Mouse (Mus musculus) E14TG2a.4 (cell line): ENCODE data around the gene Rere.
"Not testable (repeated sequence)": the region's sequence is repeated elsewhere in the genome, so short reads cannot be mapped to it uniquely, and the experiment has no call there.

ENCODE experiments used
- H3K27me3 ChIP-seq: 2 replicates; pipeline ENCODE4 v1.6.1; 2014; ENCODE audit warnings: low read length, control low read depth; ENCODE audit not compliant: insufficient read depth
- H3K36me3 ChIP-seq: 2 replicates; pipeline ENCODE4 v1.6.1; 2014; ENCODE audit warnings: low read length, control low read depth; ENCODE audit not compliant: insufficient read depth
- H3K4me1 ChIP-seq: replicated peaks from 2 replicates; pipeline ENCODE4 v1.6.1; 2014; ENCODE audit warnings: low read depth, low read length, control low read depth
- H3K4me3 ChIP-seq: replicated peaks from 2 replicates; pipeline ENCODE4 v1.5.1; 2014; ENCODE audit warnings: mild to moderate bottlenecking, low read length
- H3K9me3 ChIP-seq: 2 replicates; pipeline ENCODE4 v1.6.1; 2014; ENCODE audit warnings: low read length, control low read depth
- CTCF ChIP-seq: conservative IDR thresholded peaks from 2 replicates; pipeline ENCODE4 v1.5.1; 2014; ENCODE audit warnings: low read length
- NANOG ChIP-seq: IDR thresholded peaks from 2 replicates; pipeline ENCODE4 v1.6.1; 2014; ENCODE audit warnings: borderline replicate concordance, low read length, mixed read lengths
- POU5F1 ChIP-seq: IDR thresholded peaks from 2 replicates; pipeline ENCODE4 v1.6.1; 2014; ENCODE audit warnings: low read length, borderline replicate concordance

Gene Rere

DNA sequence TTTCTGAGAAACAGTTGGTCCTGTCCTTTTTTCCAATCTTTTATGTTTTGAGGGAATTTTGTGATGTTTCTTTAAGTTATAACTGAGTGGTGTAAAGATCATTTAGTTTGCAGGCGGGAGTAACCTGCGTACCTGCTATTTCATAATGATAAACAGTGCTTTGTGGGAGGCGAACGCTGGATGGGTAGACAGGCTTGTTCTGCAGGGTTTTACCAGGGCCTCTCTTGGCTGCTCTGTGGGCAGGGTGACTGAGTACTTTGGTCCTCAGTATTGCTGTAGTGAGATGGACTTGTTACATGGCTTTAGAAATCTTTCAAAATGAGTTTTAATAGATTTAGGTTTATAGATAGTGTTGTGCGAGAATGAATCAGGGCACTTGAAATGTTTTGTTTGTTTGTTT lies 205.7 kb downstream of the Rere start:
- no peak overlapping the region for H3K4me3 ChIP-seq
- no peaks in the 10 kb centered on the region for H3K9me3 ChIP-seq
- H3K27me3 ChIP-seq: no peaks in the 10 kb centered on the region
- peaks cover 28% of the 10 kb centered on the region for H3K4me1 ChIP-seq
- H3K36me3 ChIP-seq: peaks cover 12% of the 10 kb centered on the region
- TF ChIP-seq POU5F1: no peak
- no peak for TF ChIP-seq CTCF
- TF ChIP-seq NANOG: no peak

DNA sequence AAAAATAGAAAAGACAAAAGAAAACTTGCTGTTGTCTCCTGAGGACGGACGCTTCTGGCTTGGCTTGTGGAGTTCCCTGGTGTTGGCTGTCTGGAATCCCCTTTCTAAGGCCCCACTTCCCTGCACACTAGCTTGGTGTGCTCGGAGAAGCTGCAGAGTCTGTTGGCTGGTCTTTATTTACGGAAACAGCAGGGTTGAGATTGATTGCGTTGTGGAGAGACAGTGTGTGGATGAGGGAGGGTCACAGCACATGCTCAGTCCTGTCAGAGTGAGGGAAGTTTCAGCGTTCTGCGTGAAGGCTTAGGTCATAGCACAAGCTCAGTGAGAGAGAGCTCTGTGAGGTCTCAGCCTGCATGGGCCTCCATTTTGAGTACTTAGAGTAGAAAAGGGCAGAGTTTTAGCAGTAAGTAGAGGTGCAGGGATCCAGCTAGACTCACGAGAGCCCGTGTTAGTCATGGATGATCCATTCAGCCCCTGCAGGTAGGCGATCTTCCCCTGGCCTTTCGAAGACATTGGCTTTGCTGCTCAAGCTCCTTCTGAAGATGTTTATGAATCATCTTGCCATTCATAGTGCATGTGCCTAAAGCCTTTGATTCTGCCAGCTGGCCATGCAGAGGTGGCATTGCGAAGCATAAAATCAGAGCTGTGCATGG lies 206.8 kb downstream of the Rere start:
- Histone ChIP-seq H3K4me1 (peaks cover 31% of the 10 kb centered on the region), H3K27me3 (no peaks in the 10 kb centered on the region), H3K4me3 (no peak overlapping the region), H3K9me3 (no peaks in the 10 kb centered on the region), H3K36me3 (peaks cover 15% of the 10 kb centered on the region; the same call in 1 of the 2 replicates)
- TF ChIP-seq POU5F1: no peak
- no peak for TF ChIP-seq NANOG
- TF ChIP-seq CTCF: no peak

DNA sequence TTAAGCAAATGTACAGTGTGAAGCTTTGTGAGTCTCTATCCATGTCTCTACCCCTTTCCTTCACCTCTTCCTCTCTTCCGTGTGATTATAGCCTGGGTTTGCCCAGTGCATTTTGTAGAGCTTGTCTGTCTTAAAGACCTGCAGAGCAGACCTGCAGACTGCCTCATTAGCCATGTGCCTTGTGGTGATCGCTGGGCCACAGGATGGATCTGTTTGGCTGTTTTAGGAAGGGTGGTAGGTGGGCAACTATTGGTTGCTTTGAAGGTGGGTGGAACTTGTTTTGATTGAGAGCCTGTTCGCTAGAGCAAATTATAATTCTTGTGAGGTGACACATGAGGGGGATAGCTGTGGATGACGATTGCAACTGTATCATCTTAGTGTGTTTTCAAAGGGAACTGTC lies 207.3 kb downstream of the Rere start:
- peaks cover 20% of the 10 kb centered on the region; the same call in 1 of the 2 replicates for H3K36me3 ChIP-seq
- H3K9me3 ChIP-seq: no peaks in the 10 kb centered on the region
- H3K27me3 ChIP-seq: no peaks in the 10 kb centered on the region
- H3K4me1 ChIP-seq: peaks cover 31% of the 10 kb centered on the region
- H3K4me3 ChIP-seq: no peak overlapping the region
- TF ChIP-seq POU5F1 (no peak), CTCF (no peak)

DNA sequence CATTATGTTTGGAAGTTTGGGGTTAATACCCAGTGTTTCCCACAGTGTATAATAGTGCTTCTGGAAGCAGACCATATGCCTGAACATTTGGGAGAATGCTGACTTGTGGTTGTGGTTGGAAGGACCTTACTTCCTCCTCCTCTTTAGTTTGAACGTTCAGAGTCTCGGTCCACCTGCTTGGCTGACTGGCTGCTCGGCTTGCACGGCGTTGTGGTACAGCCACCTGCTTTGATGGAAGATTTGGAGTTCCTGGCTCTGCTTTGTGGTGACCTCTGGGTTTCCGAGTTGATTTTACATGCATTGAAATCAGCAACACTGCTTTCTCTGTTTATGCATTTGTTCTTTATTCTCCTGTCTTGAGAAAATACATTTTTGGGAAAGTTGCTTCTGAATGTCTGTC lies 208.6 kb downstream of the Rere start:
- no peak overlapping the region for H3K4me3 ChIP-seq
- TF ChIP-seq CTCF: no peak
- TF ChIP-seq POU5F1: no peak
- H3K4me1 ChIP-seq: peaks cover 23% of the 10 kb centered on the region
- H3K9me3 ChIP-seq: no peaks in the 10 kb centered on the region
- no peaks in the 10 kb centered on the region for H3K27me3 ChIP-seq
- H3K36me3 ChIP-seq: peaks cover 22% of the 10 kb centered on the region

DNA sequence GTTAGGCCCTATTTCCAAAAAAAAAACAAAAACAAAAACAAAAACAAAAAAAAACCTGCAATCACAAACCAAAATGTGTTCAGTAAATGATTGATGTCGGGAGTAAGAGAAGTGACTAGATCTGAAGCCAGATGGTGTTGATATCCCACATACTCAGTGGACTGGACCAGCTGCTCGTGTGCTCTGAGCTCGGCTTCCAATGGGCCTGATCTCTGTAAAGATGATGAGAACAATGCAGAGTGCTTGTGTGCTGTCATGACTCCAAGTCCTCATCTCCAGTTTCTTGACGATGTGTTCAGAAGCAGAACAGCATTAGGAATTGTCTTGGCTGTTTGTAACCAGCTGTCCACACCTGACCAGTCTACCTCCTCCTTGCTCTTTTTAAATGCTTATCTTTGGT lies 210.3 kb downstream of the Rere start:
- no peak overlapping the region for H3K4me3 ChIP-seq
- no peak for TF ChIP-seq NANOG
- no peak for TF ChIP-seq CTCF
- no peak for TF ChIP-seq POU5F1

DNA sequence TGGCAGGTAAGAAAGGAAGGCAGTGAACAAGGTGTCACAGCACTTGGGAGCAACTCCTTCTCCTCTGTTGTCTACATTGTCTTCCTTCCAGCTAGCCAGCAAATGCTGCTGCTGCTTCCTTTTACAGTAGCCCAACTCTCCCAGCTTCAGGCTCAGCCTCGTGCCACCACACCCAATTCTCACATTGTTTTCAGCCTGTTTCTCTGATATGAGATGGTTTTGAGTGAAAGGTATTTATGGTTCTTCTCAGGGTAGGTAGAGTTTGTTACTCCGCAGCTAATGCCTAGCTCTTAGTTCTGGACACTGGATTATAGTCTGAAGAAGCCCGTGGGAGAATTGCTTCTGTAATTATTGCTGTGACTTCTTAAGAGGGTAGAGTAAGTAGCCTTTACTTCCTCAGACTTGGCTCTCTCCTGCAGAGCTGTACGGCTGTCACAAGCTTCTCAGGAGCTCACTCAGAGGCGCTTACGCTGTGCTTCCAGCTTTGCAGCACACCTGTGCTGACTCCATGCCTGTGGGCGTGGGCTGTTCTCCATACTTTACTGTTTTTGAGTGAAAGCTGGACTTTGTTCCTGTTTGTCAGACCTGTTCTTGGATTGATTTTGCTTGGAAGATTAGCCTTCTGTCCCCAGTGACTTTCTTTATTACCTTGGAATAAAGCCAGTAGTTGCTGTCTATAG lies 212.0 kb downstream of the Rere start:
- TF ChIP-seq NANOG: no peak
- TF ChIP-seq POU5F1: no peak
- no peak for TF ChIP-seq CTCF
- Histone ChIP-seq H3K27me3 (no peaks in the 10 kb centered on the region), H3K4me3 (no peak overlapping the region)

More for the DNA sequence above, 210.3 kb downstream of the Rere start:
- H3K27me3 ChIP-seq: no peaks in the 10 kb centered on the region
- peaks cover 24% of the 10 kb centered on the region for H3K36me3 ChIP-seq
- H3K9me3 ChIP-seq: no peaks in the 10 kb centered on the region
- peaks cover 19% of the 10 kb centered on the region for H3K4me1 ChIP-seq

DNA sequence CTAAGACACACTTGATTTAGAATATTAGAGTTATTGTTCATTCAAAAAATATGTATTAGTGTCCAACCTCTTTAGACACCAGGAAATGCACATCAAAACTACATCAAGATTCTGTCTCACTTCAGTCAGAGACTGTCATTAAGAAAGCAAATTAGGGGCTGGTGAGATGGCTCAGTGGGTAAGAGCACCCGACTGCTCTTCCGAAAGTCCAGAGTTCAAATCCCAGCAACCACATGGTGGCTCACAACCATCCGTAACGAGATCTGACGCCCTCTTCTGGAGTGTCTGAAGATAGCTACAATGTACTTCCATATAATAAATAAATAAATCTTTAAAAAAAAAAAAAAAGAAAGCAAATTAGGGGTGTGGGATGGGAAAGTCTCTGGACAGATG lies 212.5 kb downstream of the Rere start:
- H3K4me1 ChIP-seq, H3K4me3 ChIP-seq, H3K27me3 ChIP-seq, H3K9me3 ChIP-seq: not testable (repeated sequence)
- H3K36me3 ChIP-seq: peaks cover 19% of the 10 kb centered on the region

More for the DNA sequence above, 212.0 kb downstream of the Rere start:
- H3K36me3 ChIP-seq: peaks cover 24% of the 10 kb centered on the region
- H3K4me1 ChIP-seq: peaks cover 8% of the 10 kb centered on the region
- H3K9me3 ChIP-seq: no peaks in the 10 kb centered on the region

DNA sequence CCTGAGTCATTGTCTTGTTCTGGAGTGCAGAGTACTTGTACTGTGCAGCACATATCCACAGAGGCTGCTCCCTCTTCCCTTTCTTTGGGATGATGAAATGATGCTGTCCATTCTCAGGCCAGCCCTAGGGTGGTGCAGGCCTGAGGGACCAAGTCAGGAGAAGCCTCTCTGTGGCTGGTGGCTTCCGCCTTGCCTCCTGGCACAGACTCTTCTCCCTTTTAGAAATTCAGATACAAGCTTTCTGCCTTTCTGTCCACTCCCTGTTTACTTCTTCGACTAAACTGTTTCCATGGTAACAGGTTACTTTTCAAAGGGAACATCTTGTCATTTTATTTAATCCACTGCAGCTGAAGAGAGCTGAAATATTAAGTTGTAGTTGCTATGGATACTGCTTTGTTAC lies 214.1 kb downstream of the Rere start:
- Histone ChIP-seq H3K27me3 (no peaks in the 10 kb centered on the region), H3K36me3 (peaks cover 22% of the 10 kb centered on the region), H3K9me3 (no peaks in the 10 kb centered on the region), H3K4me1 (0 out of 2 replicates have a peak, but pooled peaks cover 3% of the 10 kb centered on the region), H3K4me3 (no peak overlapping the region)
- no peak for TF ChIP-seq POU5F1
- no peak for TF ChIP-seq CTCF
- no peak for TF ChIP-seq NANOG

DNA sequence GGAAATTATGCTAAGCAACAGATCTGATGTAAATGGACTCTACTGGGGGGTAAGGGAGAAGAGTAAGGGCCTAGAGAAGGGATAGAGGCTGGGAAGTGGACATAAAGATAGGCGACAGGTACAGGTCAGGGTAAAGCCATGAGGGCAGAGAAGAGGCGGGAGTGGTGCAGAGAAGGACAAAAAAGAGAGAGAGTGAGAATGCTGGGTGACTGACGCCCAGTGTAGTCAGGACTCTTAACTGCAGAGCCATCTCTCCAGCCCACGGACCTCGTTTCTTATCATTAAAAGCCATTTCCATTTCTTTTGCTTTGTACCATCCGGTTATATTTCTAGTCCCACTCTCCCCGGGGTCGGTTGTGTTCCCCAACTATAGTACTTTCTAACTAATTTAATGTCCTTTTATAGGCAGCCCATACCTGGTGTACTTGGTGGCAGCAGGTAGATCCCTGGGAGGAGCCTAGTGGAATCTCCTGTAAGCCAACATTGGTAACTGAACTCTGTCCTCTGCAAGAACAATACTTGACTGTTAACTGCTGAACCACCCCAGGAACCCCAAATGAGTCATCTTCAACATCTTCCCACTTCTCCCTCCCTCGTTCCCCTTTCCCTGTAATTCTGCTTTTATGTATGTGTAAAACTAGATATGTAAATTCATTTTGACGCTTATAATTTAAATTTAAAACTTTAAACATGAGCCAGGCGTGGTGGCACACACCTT lies 223.0 kb downstream of the Rere start:
- Histone ChIP-seq H3K4me3 (no peak overlapping the region), H3K36me3 (peaks cover 46% of the 10 kb centered on the region), H3K4me1 (peaks cover 12% of the 10 kb centered on the region), H3K27me3 (no peaks in the 10 kb centered on the region), H3K9me3 (no peaks in the 10 kb centered on the region)
- TF ChIP-seq CTCF: no peak
- no peak for TF ChIP-seq NANOG
- no peak for TF ChIP-seq POU5F1
